Mouse (Mus musculus): ENCODE results near the gene Tmem236. TPM values are rescaled to one million over a fixed set of nuclear protein-coding genes. Genes with fewer than 3 reads are reported as not detected.
"Not testable (repeated sequence)": the region's sequence is repeated elsewhere in the genome, so short reads cannot be mapped to it uniquely, and the experiment has no call there.

The Tmem236 gene
- polyA plus RNA-seq, 1 experiment from 2014 or later, result not detected

GRCm38 (mm10) chr2:14167721-14168120, 6.6 kb upstream of the Tmem236 start:
- Histone ChIP-seq H3K4me2 (no peak overlapping the region), H3K4me1 (ENCODE audit: control insufficient read depth, insufficient read depth, low read length) (no peaks in the 10 kb centered on the region; the same call in 1 of the 2 replicates), H3K27me3 (ENCODE audit: control insufficient read depth, insufficient read depth, low read length) (no peaks in the 10 kb centered on the region), H3K9ac (ENCODE audit: low read depth, low read length) (no peak overlapping the region), H3K9me3 (replicated peaks; ENCODE audit: control insufficient read depth, low read length) (no peaks in the 10 kb centered on the region), H3K36me3 (ENCODE audit: control insufficient read depth, insufficient read depth, low read length) (no peaks in the 10 kb centered on the region), H3K4me3 (ENCODE audit: low read depth, low read length) (no peak overlapping the region), H3K27ac (ENCODE audit: low read depth, low read length) (no peak overlapping the region)
- ATAC-seq (replicated peaks; ENCODE audit: insufficient number of reproducible peaks, low FRiP score, low TSS enrichment), result no peak

- no peak overlapping the region for H3K9ac ChIP-seq (ENCODE audit: low read depth, low read length)
- no peaks in the 10 kb centered on the region for H3K4me1 ChIP-seq (ENCODE audit: control insufficient read depth, insufficient read depth, low read length)
- no peaks in the 10 kb centered on the region for H3K27me3 ChIP-seq (ENCODE audit: control insufficient read depth, insufficient read depth, low read length)
- H3K9me3 ChIP-seq (replicated peaks; ENCODE audit: control insufficient read depth, low read length), result no peaks in the 10 kb centered on the region
- H3K27ac ChIP-seq (ENCODE audit: low read depth, low read length), result no peak overlapping the region
- WGBS (ENCODE audit: insufficient replicate concordance), result 64% methylated on average over 2 of the region's 2 CpGs
- no peak overlapping the region for H3K4me2 ChIP-seq
- no peak for ATAC-seq (replicated peaks; ENCODE audit: insufficient number of reproducible peaks, low FRiP score, low TSS enrichment)
- no peaks in the 10 kb centered on the region for H3K36me3 ChIP-seq (ENCODE audit: control insufficient read depth, insufficient read depth, low read length)
- H3K4me3 ChIP-seq (ENCODE audit: low read depth, low read length), result no peak overlapping the region
These were observed 2.3 kb downstream of the Tmem236 start for GRCm38 (mm10) chr2:14176460-14177193.

- no peak overlapping the region for H3K4me3 ChIP-seq (ENCODE audit: low read depth, low read length)
- H3K4me1 ChIP-seq (ENCODE audit: control insufficient read depth, insufficient read depth, low read length), result no peaks in the 10 kb centered on the region
- no peak overlapping the region for H3K27ac ChIP-seq (ENCODE audit: low read depth, low read length)
- no peaks in the 10 kb centered on the region for H3K27me3 ChIP-seq (ENCODE audit: control insufficient read depth, insufficient read depth, low read length)
- H3K9ac ChIP-seq (ENCODE audit: low read depth, low read length), result no peak overlapping the region
- ATAC-seq (replicated peaks; ENCODE audit: insufficient number of reproducible peaks, low FRiP score, low TSS enrichment), result no peak
- no peak overlapping the region for H3K4me2 ChIP-seq
- no peaks in the 10 kb centered on the region for H3K9me3 ChIP-seq (replicated peaks; ENCODE audit: control insufficient read depth, low read length)
- H3K36me3 ChIP-seq (ENCODE audit: control insufficient read depth, insufficient read depth, low read length), result no peaks in the 10 kb centered on the region
These were observed 10.1 kb downstream of the Tmem236 start for GRCm38 (mm10) chr2:14184375-14184774.

- Histone ChIP-seq H3K9ac (ENCODE audit: low read depth, low read length) (no peak overlapping the region), H3K27me3 (ENCODE audit: control insufficient read depth, insufficient read depth, low read length) (no peaks in the 10 kb centered on the region), H3K4me2 (no peak overlapping the region), H3K27ac (ENCODE audit: low read depth, low read length) (no peak overlapping the region), H3K4me1 (ENCODE audit: control insufficient read depth, insufficient read depth, low read length) (peaks cover 3% of the 10 kb centered on the region; the same call in 1 of the 2 replicates), H3K4me3 (ENCODE audit: low read depth, low read length) (no peak overlapping the region), H3K9me3 (replicated peaks; ENCODE audit: control insufficient read depth, low read length) (no peaks in the 10 kb centered on the region), H3K36me3 (ENCODE audit: control insufficient read depth, insufficient read depth, low read length) (no peaks in the 10 kb centered on the region)
- ATAC-seq (replicated peaks; ENCODE audit: insufficient number of reproducible peaks, low FRiP score, low TSS enrichment), result no peak
- 50% methylated on average over 4 of the region's 4 CpGs for WGBS (ENCODE audit: insufficient replicate concordance)
These were observed 16.4 kb downstream of the Tmem236 start for GRCm38 (mm10) chr2:14190684-14191083.

- Histone ChIP-seq H3K36me3 (ENCODE audit: control insufficient read depth, insufficient read depth, low read length) (no peaks in the 10 kb centered on the region), H3K27ac (ENCODE audit: low read depth, low read length) (no peak overlapping the region), H3K4me2 (no peak overlapping the region), H3K9ac (ENCODE audit: low read depth, low read length) (no peak overlapping the region), H3K27me3 (ENCODE audit: control insufficient read depth, insufficient read depth, low read length) (no peaks in the 10 kb centered on the region), H3K4me1 (ENCODE audit: control insufficient read depth, insufficient read depth, low read length) (peaks cover 3% of the 10 kb centered on the region; the same call in 1 of the 2 replicates), H3K9me3 (replicated peaks; ENCODE audit: control insufficient read depth, low read length) (no peaks in the 10 kb centered on the region), H3K4me3 (ENCODE audit: low read depth, low read length) (no peak overlapping the region)
- ATAC-seq (replicated peaks; ENCODE audit: insufficient number of reproducible peaks, low FRiP score, low TSS enrichment), result no peak
- WGBS (ENCODE audit: insufficient replicate concordance), result 72% methylated on average over 4 of the region's 4 CpGs
These were observed 17.3 kb downstream of the Tmem236 start for GRCm38 (mm10) chr2:14191601-14192000.

GRCm38 (mm10) chr2:14192046-14192445, 17.7 kb downstream of the Tmem236 start:
- no peak overlapping the region for H3K27ac ChIP-seq (ENCODE audit: low read depth, low read length)
- H3K4me2 ChIP-seq, result no peak overlapping the region
- H3K36me3 ChIP-seq (ENCODE audit: control insufficient read depth, insufficient read depth, low read length), result no peaks in the 10 kb centered on the region
- WGBS (ENCODE audit: insufficient replicate concordance), result 79% methylated on average over 6 of the region's 6 CpGs
- H3K4me1 ChIP-seq (ENCODE audit: control insufficient read depth, insufficient read depth, low read length), result peaks cover 3% of the 10 kb centered on the region; the same call in 1 of the 2 replicates
- no peak for ATAC-seq (replicated peaks; ENCODE audit: insufficient number of reproducible peaks, low FRiP score, low TSS enrichment)
- no peak overlapping the region for H3K9ac ChIP-seq (ENCODE audit: low read depth, low read length)
- H3K4me3 ChIP-seq (ENCODE audit: low read depth, low read length), result no peak overlapping the region
- no peaks in the 10 kb centered on the region for H3K27me3 ChIP-seq (ENCODE audit: control insufficient read depth, insufficient read depth, low read length)
- H3K9me3 ChIP-seq (replicated peaks; ENCODE audit: control insufficient read depth, low read length), result no peaks in the 10 kb centered on the region

GRCm38 (mm10) chr2:14198325-14198903, 24.1 kb downstream of the Tmem236 start:
- WGBS (ENCODE audit: insufficient replicate concordance), result no CpG with 5 or more reads among the region's 2 CpGs
- H3K4me2 ChIP-seq; H3K4me1 ChIP-seq (ENCODE audit: control insufficient read depth, insufficient read depth, low read length); H3K9ac ChIP-seq (ENCODE audit: low read depth, low read length); H3K4me3 ChIP-seq (ENCODE audit: low read depth, low read length); H3K9me3 ChIP-seq (replicated peaks; ENCODE audit: control insufficient read depth, low read length); H3K27me3 ChIP-seq (ENCODE audit: control insufficient read depth, insufficient read depth, low read length); H3K27ac ChIP-seq (ENCODE audit: low read depth, low read length); H3K36me3 ChIP-seq (ENCODE audit: control insufficient read depth, insufficient read depth, low read length); ATAC-seq (replicated peaks; ENCODE audit: insufficient number of reproducible peaks, low FRiP score, low TSS enrichment): not testable (repeated sequence)

GRCm38 (mm10) chr2:14199621-14200020, 25.3 kb downstream of the Tmem236 start:
- H3K27me3 ChIP-seq (ENCODE audit: control insufficient read depth, insufficient read depth, low read length), result no peaks in the 10 kb centered on the region
- ATAC-seq (replicated peaks; ENCODE audit: insufficient number of reproducible peaks, low FRiP score, low TSS enrichment), result no peak
- no peak overlapping the region for H3K9ac ChIP-seq (ENCODE audit: low read depth, low read length)
- H3K27ac ChIP-seq (ENCODE audit: low read depth, low read length), result no peak overlapping the region
- 40% methylated on average over 2 of the region's 2 CpGs for WGBS (ENCODE audit: insufficient replicate concordance)
- no peak overlapping the region for H3K4me2 ChIP-seq
- H3K36me3 ChIP-seq (ENCODE audit: control insufficient read depth, insufficient read depth, low read length), result no peaks in the 10 kb centered on the region
- no peaks in the 10 kb centered on the region for H3K4me1 ChIP-seq (ENCODE audit: control insufficient read depth, insufficient read depth, low read length)
- H3K4me3 ChIP-seq (ENCODE audit: low read depth, low read length), result no peak overlapping the region
- no peaks in the 10 kb centered on the region for H3K9me3 ChIP-seq (replicated peaks; ENCODE audit: control insufficient read depth, low read length)

- H3K9ac ChIP-seq (ENCODE audit: low read depth, low read length); H3K4me2 ChIP-seq; H3K9me3 ChIP-seq (replicated peaks; ENCODE audit: control insufficient read depth, low read length); H3K4me1 ChIP-seq (ENCODE audit: control insufficient read depth, insufficient read depth, low read length); H3K36me3 ChIP-seq (ENCODE audit: control insufficient read depth, insufficient read depth, low read length); H3K27me3 ChIP-seq (ENCODE audit: control insufficient read depth, insufficient read depth, low read length); H3K27ac ChIP-seq (ENCODE audit: low read depth, low read length); ATAC-seq (replicated peaks; ENCODE audit: insufficient number of reproducible peaks, low FRiP score, low TSS enrichment); H3K4me3 ChIP-seq (ENCODE audit: low read depth, low read length): not testable (repeated sequence)
- no CpG with 5 or more reads among the region's 2 CpGs for WGBS (ENCODE audit: insufficient replicate concordance)
These were observed 26.6 kb downstream of the Tmem236 start for GRCm38 (mm10) chr2:14200879-14201445.
